Mouse (Mus musculus): Measurements from ENCODE around the gene Mpz.

GRCm38 (mm10) chr1:171203471-171204248 is 53.1 kb downstream of the Mpz start:
- no peak for TF ChIP-seq CTCF (IDR thresholded peaks at IDR 0.05; ENCODE audit: low read depth)
- no peak for TF ChIP-seq EP300 (IDR thresholded peaks at IDR 0.05; ENCODE audit: low read depth)
